Mouse (Mus musculus): ENCODE results near the gene Bmp7. TPM values are rescaled to one million over a fixed set of nuclear protein-coding genes. Genes with fewer than 3 reads are reported as not detected.
A peak's percentile ranks its signal among the peaks of the same experiment; 100 is the strongest.

Gene Bmp7
- total RNA-seq, 2 experiments from 2014 or later: 10.8 to 12.2 TPM

GRCm38 (mm10) chr2:172828229-172828628, 111.9 kb downstream of the Bmp7 start:
- intact Hi-C loops (cut with DNase I): no loop called here

GRCm38 (mm10) chr2:172827564-172827963, 112.6 kb downstream of the Bmp7 start:
- intact Hi-C loops (cut with DNase I): no loop called here
- DNase-seq (ENCODE audit: low spot score in 2 of 2): no peak

More at GRCm38 (mm10) chr2:172828229-172828628, 111.9 kb downstream of the Bmp7 start:
- DNase-seq (ENCODE audit: low spot score in 2 of 2): no peak

- intact Hi-C loops (cut with DNase I): loop anchor here (2.0 kb wide), 1 partner anchor 349 kb away; no protein-coding TSS in a partner anchor
- DNase-seq (ENCODE audit: low spot score in 2 of 2): no peak
These were observed 114.4 kb downstream of the Bmp7 start for GRCm38 (mm10) chr2:172825785-172826145.

- intact Hi-C loops (cut with DNase I): loop anchor here (2.0 kb wide), 1 partner anchor 348 kb away; no protein-coding TSS in a partner anchor
These were observed 115.0 kb downstream of the Bmp7 start for GRCm38 (mm10) chr2:172824906-172825784.

GRCm38 (mm10) chr2:172818631-172819230, 121.4 kb downstream of the Bmp7 start:
- intact Hi-C loops (cut with DNase I): no loop called here

More at GRCm38 (mm10) chr2:172824906-172825784, 115.0 kb downstream of the Bmp7 start:
- peak; percentile 64 to 71 for DNase-seq (ENCODE audit: low spot score in 2 of 2)

More at GRCm38 (mm10) chr2:172818631-172819230, 121.4 kb downstream of the Bmp7 start:
- no peak for DNase-seq (ENCODE audit: low spot score in 2 of 2)

Small RNAs within 50 kb of the gene (microRNA-seq; reads per million reads assigned to microRNA genes)
- 0 reads per million in 2 experiments for gene Gm22773

Other genes starting within 250 kb of the Bmp7 start
- gene Spo11, start 37.4 kb upstream of the Bmp7 start, total RNA-seq (2021): under 1 TPM; 0.41 to 0.73 TPM
- gene Rae1, start 59.8 kb upstream of the Bmp7 start, total RNA-seq (2021): 10 to 100 TPM; 54.5 to 54.8 TPM
- gene Rbm38, start 80.2 kb upstream of the Bmp7 start, total RNA-seq (2021): 1 to 10 TPM; 2.2 to 3.4 TPM
- under 1 TPM in 1 of 2 experiments, not detected in 1; 0.14 TPM for gene Ctcfl, start 179.2 kb upstream of the Bmp7 start, total RNA-seq (2021)
- gene Pck1, start 212.7 kb upstream of the Bmp7 start, total RNA-seq (2021): not detected

All from left cerebral cortex, postnatal 25 days (tissue).